Mouse (Mus musculus) kidney, adult 2 months (tissue): ENCODE results near the gene Vmn2r94.

Experiments
- CTCF ChIP-seq: fragments of 200-500 bp; conservative IDR thresholded peaks from 2 replicates; pipeline ENCODE4 v1.5.1; 2011; ENCODE audit warnings: low read depth, mild to moderate bottlenecking, control low read depth, low read length, moderate library complexity, mixed read lengths; ENCODE audit not compliant: insufficient read depth, insufficient read length
- POLR2A ChIP-seq: fragments of 200-500 bp; IDR thresholded peaks from one replicate; pipeline ENCODE4 v1.6.1; 2011; ENCODE audit warnings: low read depth, low read length, control low read depth

- TF ChIP-seq CTCF: no peak
- no peak for TF ChIP-seq POLR2A
These were observed at the start of gene Vmn2r94 for GRCm38 (mm10) chr17:18277656-18278055.
